Mouse (Mus musculus): ENCODE results near the gene Gamt. TPM values are rescaled to one million over a fixed set of nuclear protein-coding genes. Genes with fewer than 3 reads are reported as not detected.
"Not testable (repeated sequence)": the region's sequence is repeated elsewhere in the genome, so short reads cannot be mapped to it uniquely, and the experiment has no call there.

The Gamt gene
- total RNA-seq, 2 experiments from 2014 or later: 43.1 to 54.7 TPM

DNA sequence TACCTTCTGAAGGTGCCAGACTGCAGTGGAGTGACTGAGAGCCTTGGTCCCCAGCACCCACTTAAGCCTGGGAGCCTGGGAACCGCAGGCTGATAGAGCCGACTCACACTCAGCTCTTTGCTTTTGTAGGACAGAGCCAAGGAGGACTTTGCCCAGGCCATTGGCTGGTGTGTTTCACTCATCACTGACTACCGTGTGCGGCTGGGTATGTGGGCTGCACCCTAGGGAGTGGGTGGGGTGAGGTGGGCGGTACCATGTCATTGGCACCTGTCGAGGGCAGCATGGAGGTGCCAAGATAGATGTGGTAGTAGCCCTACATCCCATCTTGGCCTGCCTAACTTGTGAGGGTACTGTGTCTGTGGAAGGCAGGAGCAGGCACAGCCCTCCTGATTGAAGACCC, 21.0 kb downstream of the Gamt start:
- DNase-seq (ENCODE audit: extremely low spot score in 1 of 2, low spot score in 1 of 2): no peak

GRCm38 (mm10) chr10:80238306-80238705, 22.5 kb downstream of the Gamt start:
- no peak for DNase-seq (ENCODE audit: extremely low spot score in 1 of 2, low spot score in 1 of 2)

- no peak for DNase-seq (ENCODE audit: extremely low spot score in 1 of 2, low spot score in 1 of 2)
These were observed 23.8 kb downstream of the Gamt start for GRCm38 (mm10) chr10:80237020-80237419.

GRCm38 (mm10) chr10:80236145-80236825, 24.5 kb downstream of the Gamt start:
- no peak for DNase-seq (ENCODE audit: extremely low spot score in 1 of 2, low spot score in 1 of 2)

DNA sequence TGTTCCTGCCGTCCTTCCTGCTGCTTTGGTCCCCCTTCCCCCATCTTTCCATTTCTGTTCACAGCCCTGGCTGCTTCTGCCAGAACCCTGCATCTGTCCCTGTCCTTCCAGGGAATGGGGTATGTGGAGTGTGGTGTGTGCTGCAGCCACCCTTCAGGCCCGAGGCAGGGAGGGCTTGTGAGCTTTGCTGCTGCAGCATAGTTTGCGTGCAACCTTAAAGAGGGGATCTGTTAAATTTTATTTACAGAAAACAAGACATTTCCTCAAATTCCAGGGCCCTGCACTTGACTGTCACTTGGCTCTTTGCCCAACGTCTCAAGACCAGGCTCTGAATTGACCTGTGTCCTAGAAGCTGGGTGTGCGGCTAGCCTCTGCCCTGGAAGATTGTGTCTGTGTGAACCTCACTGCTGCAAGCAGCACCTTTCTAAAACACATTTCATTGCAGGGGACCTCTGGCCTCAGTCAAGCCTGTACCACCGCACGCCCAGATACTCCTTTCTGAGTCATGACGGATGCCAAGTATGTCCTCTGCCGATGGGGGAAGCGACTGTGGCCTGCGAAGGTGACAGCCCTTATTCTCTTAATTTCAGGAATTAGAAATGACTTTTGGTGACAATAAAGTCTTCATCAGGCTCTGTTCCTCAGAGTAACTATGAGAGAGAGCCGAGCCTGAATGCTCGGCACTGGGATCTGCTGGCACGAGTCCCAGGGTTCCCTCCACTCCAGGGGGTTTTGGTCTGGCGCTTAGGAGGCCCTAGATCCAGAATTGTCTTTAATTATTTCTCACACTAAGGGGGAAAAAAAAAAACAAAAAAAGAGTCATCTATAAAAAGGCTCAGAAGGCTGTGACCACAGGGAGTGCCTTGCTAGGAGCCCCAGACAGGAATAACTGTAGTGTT, 32.7 kb downstream of the Gamt start:
- DNase-seq (ENCODE audit: extremely low spot score in 1 of 2, low spot score in 1 of 2): no peak

DNA sequence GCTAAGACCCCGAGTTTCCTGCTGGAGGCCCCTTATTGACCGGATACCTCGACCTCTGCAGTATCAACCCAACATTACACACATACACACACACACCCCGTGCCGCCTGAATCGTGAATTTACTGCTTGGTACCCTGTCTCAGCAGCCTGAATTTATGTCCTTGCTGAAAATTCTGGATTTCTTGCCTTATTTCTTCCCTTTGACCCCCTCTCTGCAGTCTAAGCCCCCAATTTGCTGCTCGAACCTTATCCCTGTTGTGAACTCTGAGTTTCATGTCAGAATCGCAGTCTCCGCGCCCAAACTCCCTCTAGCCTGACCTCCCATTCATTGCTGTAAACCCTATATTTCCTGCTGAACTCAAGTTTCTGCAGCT, 33.7 kb downstream of the Gamt start:
- DNase-seq (ENCODE audit: extremely low spot score in 1 of 2, low spot score in 1 of 2): no peak

GRCm38 (mm10) chr10:80226416-80227165, 34.2 kb downstream of the Gamt start, which contains the start of gene Mum1:
Gene Mum1, plus strand, starts transcription at chr10:80226434.
- DNase-seq (ENCODE audit: extremely low spot score in 1 of 2, low spot score in 1 of 2): peak; percentile 91 to 92

DNA sequence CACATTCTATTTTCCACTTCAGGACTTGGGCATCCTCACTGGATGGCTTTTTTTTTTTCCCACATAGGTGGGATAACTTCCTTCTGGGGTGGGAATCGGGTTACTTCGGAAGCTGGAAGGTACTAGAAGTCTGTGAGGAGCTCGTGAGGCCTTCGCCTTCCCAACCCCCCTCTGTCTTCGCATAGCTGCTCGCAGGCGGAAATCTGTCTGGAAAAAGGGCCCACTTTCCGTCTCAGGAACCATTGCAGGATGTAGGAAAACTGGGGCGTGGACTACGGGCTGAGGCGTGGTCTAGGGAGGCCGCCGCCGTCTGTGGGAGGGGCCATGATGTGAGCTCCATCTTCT, 34.8 kb downstream of the Gamt start:
- DNase-seq (ENCODE audit: extremely low spot score in 1 of 2, low spot score in 1 of 2): no peak

GRCm38 (mm10) chr10:80223137-80223536, 37.7 kb downstream of the Gamt start:
- DNase-seq (ENCODE audit: extremely low spot score in 1 of 2, low spot score in 1 of 2): not testable (repeated sequence)

- DNase-seq (ENCODE audit: extremely low spot score in 1 of 2, low spot score in 1 of 2): no peak
These were observed 40.1 kb downstream of the Gamt start for GRCm38 (mm10) chr10:80220676-80221075.

- no peak for DNase-seq (ENCODE audit: extremely low spot score in 1 of 2, low spot score in 1 of 2)
These were observed 45.6 kb downstream of the Gamt start for GRCm38 (mm10) chr10:80215048-80215772.

GRCm38 (mm10) chr10:80211547-80212103, 49.2 kb downstream of the Gamt start:
- not testable (repeated sequence) for DNase-seq (ENCODE audit: extremely low spot score in 1 of 2, low spot score in 1 of 2)

- DNase-seq (ENCODE audit: extremely low spot score in 1 of 2, low spot score in 1 of 2): peak in 1 of 2 experiments; percentile 41
These were observed 51.9 kb downstream of the Gamt start for GRCm38 (mm10) chr10:80208841-80209371.

GRCm38 (mm10) chr10:80208248-80208647, 52.6 kb downstream of the Gamt start:
- no peak for DNase-seq (ENCODE audit: extremely low spot score in 1 of 2, low spot score in 1 of 2)

Small RNA genes lying within 50 kb of the gene (microRNA-seq; reads per million reads assigned to microRNA genes)
- 1.8 to 2.0 reads per million in 2 experiments for gene Mir6911

Other genes with a start within 250 kb of the Gamt start
- gene Arhgap45, start 244.4 kb downstream of the Gamt start, total RNA-seq (2021): 1 to 10 TPM; 3.3 to 4.3 TPM
- gene Polr2e, start 221.2 kb downstream of the Gamt start, total RNA-seq (2021): 10 to 100 TPM; 86.6 to 91.0 TPM
- 100 to 1,000 TPM; 486 to 515 TPM for gene Gpx4, start 213.8 kb downstream of the Gamt start, total RNA-seq (2021)
- 10 to 100 TPM; 14.5 to 22.0 TPM for gene Sbno2, start 155.4 kb downstream of the Gamt start, total RNA-seq (2021)
- gene Stk11, start 145.2 kb downstream of the Gamt start, total RNA-seq (2021): 10 to 100 TPM; 89.1 to 94.3 TPM
- gene Atp5d, start 122.4 kb downstream of the Gamt start, total RNA-seq (2021): 100 to 1,000 TPM; 338 to 391 TPM
- gene Cbarp, start 120.2 kb downstream of the Gamt start, total RNA-seq (2021): 100 to 1,000 TPM; 399 to 401 TPM
- gene Midn, start 112.7 kb downstream of the Gamt start, total RNA-seq (2021): 10 to 100 TPM; 61.4 to 82.4 TPM
- gene Cirbp, start 95.0 kb downstream of the Gamt start, total RNA-seq (2021): 10 to 100 TPM; 69.5 to 97.5 TPM
- 1 to 10 TPM; 5.8 to 6.2 TPM for gene 1600002K03Rik, start 88.1 kb downstream of the Gamt start, total RNA-seq (2021)
- gene Efna2, start 81.5 kb downstream of the Gamt start, total RNA-seq (2021): 10 to 100 TPM; 11.9 to 12.7 TPM
- 10 to 100 TPM; 39.5 to 48.9 TPM for gene Mum1, start 34.6 kb downstream of the Gamt start, total RNA-seq (2021)
- 100 to 1,000 TPM; 196 to 223 TPM for gene Ndufs7, start 11.9 kb downstream of the Gamt start, total RNA-seq (2021)
- 10 to 100 TPM; 76.8 to 91.2 TPM for gene Dazap1, start 474 bp upstream of the Gamt start, total RNA-seq (2021)
- 100 to 1,000 TPM; 790 to 900 TPM for gene Rps15, start 31.4 kb upstream of the Gamt start, total RNA-seq (2021)
- 100 to 1,000 TPM; 101 to 115 TPM for gene Apc2, start 35.0 kb upstream of the Gamt start, total RNA-seq (2021)
- gene 2310011J03Rik, start 59.5 kb upstream of the Gamt start, total RNA-seq (2021): 10 to 100 TPM; 20.7 to 26.3 TPM
- gene Pcsk4, start 68.5 kb upstream of the Gamt start, total RNA-seq (2021): 1 to 10 TPM; 2.3 to 2.8 TPM
- 10 to 100 TPM in 1 of 2 experiments, 1 to 10 TPM in 1; 9.7 to 10.6 TPM for gene Reep6, start 68.9 kb upstream of the Gamt start, total RNA-seq (2021)
- gene Adamtsl5, start 87.4 kb upstream of the Gamt start, total RNA-seq (2021): 1 to 10 TPM; 3.8 to 5.5 TPM
- gene Plk5, start 95.4 kb upstream of the Gamt start, total RNA-seq (2021): 10 to 100 TPM; 14.6 to 16.9 TPM
- 10 to 100 TPM; 18.9 to 19.3 TPM for gene Mex3d, start 126.6 kb upstream of the Gamt start, total RNA-seq (2021)
- 100 to 1,000 TPM; 138 to 159 TPM for gene Mbd3, start 138.5 kb upstream of the Gamt start, total RNA-seq (2021)
- gene Uqcr11, start 145.8 kb upstream of the Gamt start, total RNA-seq (2021): 100 to 1,000 TPM; 520 to 551 TPM
- 10 to 100 TPM; 26.9 to 32.1 TPM for gene Tcf3, start 172.6 kb upstream of the Gamt start, total RNA-seq (2021)
- not detected for gene Onecut3, start 233.8 kb upstream of the Gamt start, total RNA-seq (2021)

Data from layer of hippocampus, postnatal 25 days (tissue).